Mouse (Mus musculus): ENCODE measurements around the gene Gmnn. TPM values are rescaled to one million over a fixed set of nuclear protein-coding genes. Genes with fewer than 3 reads are reported as not detected.

Gmnn gene
- polyA plus RNA-seq, 1 experiment from 2014 or later, result 84.9 TPM

- Histone ChIP-seq H3K4me2 (ENCODE audit: low read depth, low read length) (no peak overlapping the region), H3K9ac (ENCODE audit: low read length) (no peak overlapping the region), H3K27me3 (ENCODE audit: control insufficient read depth, insufficient read depth, low read length) (no peaks in the 10 kb centered on the region), H3K4me1 (ENCODE audit: control insufficient read depth, insufficient read depth, low read length) (no peaks in the 10 kb centered on the region), H3K36me3 (ENCODE audit: control insufficient read depth, insufficient read depth, low read length) (peaks cover 7% of the 10 kb centered on the region; the same call in 1 of the 2 replicates), H3K9me3 (replicated peaks; ENCODE audit: control insufficient read depth, low read length) (no peaks in the 10 kb centered on the region), H3K4me3 (replicated peaks; ENCODE audit: low read length) (no peak overlapping the region), H3K27ac (ENCODE audit: low read length) (no peak overlapping the region)
- WGBS, result 92% methylated on average over 8 of the region's 8 CpGs
- no peak for ATAC-seq (ENCODE audit: insufficient read depth, low FRiP score)
Observed at GRCm38 (mm10) chr13:24750807-24751206, 10.9 kb downstream of the Gmnn start.

DNA sequence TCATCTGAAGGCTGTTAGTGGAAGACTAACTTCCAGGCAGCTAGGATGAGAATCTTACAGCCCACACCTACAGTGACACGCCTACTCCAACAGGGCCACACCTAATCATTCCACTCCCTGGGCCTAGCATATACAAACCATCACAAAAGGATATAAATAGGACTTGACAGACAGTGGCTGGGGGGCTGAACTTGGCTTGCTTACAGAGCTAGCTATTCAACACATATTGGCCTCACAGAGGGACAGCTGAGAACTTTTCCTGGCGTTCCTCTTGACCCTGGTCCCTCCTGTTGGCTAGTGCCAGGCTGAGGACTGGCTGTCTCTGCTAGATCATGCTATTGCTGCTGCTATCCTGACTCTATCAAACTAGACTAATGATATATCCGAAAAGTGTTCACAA, 13.9 kb downstream of the Gmnn start:
- ATAC-seq (ENCODE audit: insufficient read depth, low FRiP score), result no peak
- Histone ChIP-seq H3K4me2 (ENCODE audit: low read depth, low read length) (no peak overlapping the region), H3K36me3 (ENCODE audit: control insufficient read depth, insufficient read depth, low read length) (no peaks in the 10 kb centered on the region), H3K27ac (ENCODE audit: low read length) (no peak overlapping the region), H3K9me3 (replicated peaks; ENCODE audit: control insufficient read depth, low read length) (no peaks in the 10 kb centered on the region), H3K4me1 (ENCODE audit: control insufficient read depth, insufficient read depth, low read length) (no peaks in the 10 kb centered on the region), H3K27me3 (ENCODE audit: control insufficient read depth, insufficient read depth, low read length) (no peaks in the 10 kb centered on the region), H3K9ac (ENCODE audit: low read length) (no peak overlapping the region), H3K4me3 (replicated peaks; ENCODE audit: low read length) (no peak overlapping the region)
- 68% methylated on average over 3 of the region's 3 CpGs for WGBS

GRCm38 (mm10) chr13:24741028-24741427, 20.7 kb downstream of the Gmnn start, which contains the start of gene Armh2:
Gene Armh2 (plus strand): TSS chr13:24741232.
- Histone ChIP-seq H3K4me2 (ENCODE audit: low read depth, low read length) (no peak within 1 kb of the TSS), H3K27me3 (ENCODE audit: control insufficient read depth, insufficient read depth, low read length) (no peaks in the 10 kb centered on the region), H3K9ac (ENCODE audit: low read length) (no peak within 1 kb of the TSS), H3K36me3 (ENCODE audit: control insufficient read depth, insufficient read depth, low read length) (no peaks in the 10 kb centered on the region), H3K4me1 (ENCODE audit: control insufficient read depth, insufficient read depth, low read length) (no peaks in the 10 kb centered on the region), H3K4me3 (replicated peaks; ENCODE audit: low read length) (no peak within 1 kb of the TSS), H3K27ac (ENCODE audit: low read length) (no peak within 1 kb of the TSS), H3K9me3 (replicated peaks; ENCODE audit: control insufficient read depth, low read length) (no peaks in the 10 kb centered on the region)
- no peak for ATAC-seq (ENCODE audit: insufficient read depth, low FRiP score)
- WGBS, result 85% methylated on average over 10 of the region's 10 CpGs

DNA sequence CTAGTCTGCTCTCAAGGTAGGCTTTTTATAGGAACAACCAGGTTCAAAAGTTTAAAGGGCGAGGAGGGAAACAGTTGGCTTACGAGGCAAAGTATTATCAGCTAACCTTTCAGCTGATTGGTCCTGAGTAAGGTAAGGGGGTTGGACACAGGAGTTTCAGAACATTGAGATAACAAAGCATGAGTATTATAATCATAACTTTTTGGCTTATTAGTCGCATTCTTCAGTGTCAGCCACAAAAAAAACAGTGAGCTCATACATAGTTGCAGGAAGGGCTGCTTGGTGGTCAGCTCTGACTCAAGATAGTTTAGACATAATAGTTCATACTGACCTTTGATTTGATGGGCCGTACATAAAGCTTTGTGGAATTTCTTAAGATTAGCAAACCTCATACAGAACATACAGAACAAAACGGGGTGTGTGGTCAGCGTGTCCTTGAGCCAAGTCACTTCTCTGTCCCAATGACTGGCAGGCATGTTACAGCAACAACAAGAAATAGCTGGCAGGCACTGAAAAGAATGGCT, 26.1 kb downstream of the Gmnn start:
- Histone ChIP-seq H3K4me3 (replicated peaks; ENCODE audit: low read length) (no peak overlapping the region), H3K4me1 (ENCODE audit: control insufficient read depth, insufficient read depth, low read length) (no peaks in the 10 kb centered on the region), H3K9me3 (replicated peaks; ENCODE audit: control insufficient read depth, low read length) (no peaks in the 10 kb centered on the region), H3K9ac (ENCODE audit: low read length) (no peak overlapping the region), H3K27me3 (ENCODE audit: control insufficient read depth, insufficient read depth, low read length) (no peaks in the 10 kb centered on the region), H3K4me2 (ENCODE audit: low read depth, low read length) (no peak overlapping the region), H3K27ac (ENCODE audit: low read length) (no peak overlapping the region), H3K36me3 (ENCODE audit: control insufficient read depth, insufficient read depth, low read length) (no peaks in the 10 kb centered on the region)
- WGBS, result 53% methylated on average over 6 of the region's 6 CpGs
- ATAC-seq (ENCODE audit: insufficient read depth, low FRiP score), result no peak; the same call in 1 of the 2 replicates

GRCm38 (mm10) chr13:24734502-24734901, 27.2 kb downstream of the Gmnn start:
- Histone ChIP-seq H3K4me3 (replicated peaks; ENCODE audit: low read length) (no peak overlapping the region), H3K9ac (ENCODE audit: low read length) (no peak overlapping the region), H3K4me1 (ENCODE audit: control insufficient read depth, insufficient read depth, low read length) (no peaks in the 10 kb centered on the region), H3K4me2 (ENCODE audit: low read depth, low read length) (no peak overlapping the region), H3K36me3 (ENCODE audit: control insufficient read depth, insufficient read depth, low read length) (no peaks in the 10 kb centered on the region), H3K27me3 (ENCODE audit: control insufficient read depth, insufficient read depth, low read length) (no peaks in the 10 kb centered on the region), H3K27ac (ENCODE audit: low read length) (no peak overlapping the region), H3K9me3 (replicated peaks; ENCODE audit: control insufficient read depth, low read length) (no peaks in the 10 kb centered on the region)
- no peak for ATAC-seq (ENCODE audit: insufficient read depth, low FRiP score)
- 86% methylated on average over 5 of the region's 5 CpGs for WGBS

DNA sequence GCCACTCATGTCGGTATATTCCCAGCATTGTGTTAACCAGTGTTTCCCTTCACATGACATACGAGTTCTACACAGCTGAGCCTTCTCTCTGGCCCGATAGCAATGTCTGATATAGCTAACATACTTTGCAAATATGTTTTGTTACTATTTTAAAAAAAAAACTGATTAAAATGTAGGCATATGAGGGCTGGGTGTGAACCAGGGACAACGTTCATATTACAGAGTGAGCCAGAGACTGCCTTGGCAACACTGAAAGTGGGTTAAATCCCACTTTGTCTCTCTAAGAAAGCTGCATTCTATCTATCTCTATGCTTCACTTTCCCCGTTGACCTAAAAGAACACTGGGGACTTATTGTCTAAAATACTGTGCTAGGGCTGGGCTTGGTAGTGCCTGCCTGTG, 32.6 kb downstream of the Gmnn start:
- 85% methylated on average over 5 of the region's 5 CpGs for WGBS
- Histone ChIP-seq H3K9ac (ENCODE audit: low read length) (no peak overlapping the region), H3K4me1 (ENCODE audit: control insufficient read depth, insufficient read depth, low read length) (no peaks in the 10 kb centered on the region), H3K36me3 (ENCODE audit: control insufficient read depth, insufficient read depth, low read length) (no peaks in the 10 kb centered on the region), H3K27ac (ENCODE audit: low read length) (no peak overlapping the region), H3K9me3 (replicated peaks; ENCODE audit: control insufficient read depth, low read length) (no peaks in the 10 kb centered on the region), H3K27me3 (ENCODE audit: control insufficient read depth, insufficient read depth, low read length) (no peaks in the 10 kb centered on the region), H3K4me2 (ENCODE audit: low read depth, low read length) (no peak overlapping the region), H3K4me3 (replicated peaks; ENCODE audit: low read length) (no peak overlapping the region)
- no peak for ATAC-seq (ENCODE audit: insufficient read depth, low FRiP score)

DNA sequence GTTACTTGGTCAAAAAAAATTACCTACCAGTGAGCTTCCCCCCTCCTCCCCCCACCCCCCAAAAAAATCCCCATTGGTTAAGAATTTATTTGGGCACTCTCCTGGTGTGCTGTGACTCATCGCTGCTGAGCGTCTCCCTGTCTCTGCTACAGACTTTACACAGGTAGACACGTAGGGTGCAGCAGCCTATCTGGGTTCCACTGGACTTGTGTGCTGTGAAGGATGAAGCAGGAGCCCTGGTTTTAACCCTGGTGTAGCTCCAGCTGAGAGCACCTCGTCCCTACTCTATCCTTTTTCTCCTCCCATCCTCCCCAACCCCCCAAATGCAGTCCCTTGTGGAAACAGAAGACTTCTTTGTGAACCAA, 37.3 kb downstream of the Gmnn start:
- Histone ChIP-seq H3K27me3 (ENCODE audit: control insufficient read depth, insufficient read depth, low read length) (no peaks in the 10 kb centered on the region), H3K4me1 (ENCODE audit: control insufficient read depth, insufficient read depth, low read length) (no peaks in the 10 kb centered on the region), H3K4me2 (ENCODE audit: low read depth, low read length) (no peak overlapping the region), H3K4me3 (replicated peaks; ENCODE audit: low read length) (no peak overlapping the region), H3K27ac (ENCODE audit: low read length) (no peak overlapping the region), H3K36me3 (ENCODE audit: control insufficient read depth, insufficient read depth, low read length) (no peaks in the 10 kb centered on the region), H3K9ac (ENCODE audit: low read length) (no peak overlapping the region), H3K9me3 (replicated peaks; ENCODE audit: control insufficient read depth, low read length) (no peaks in the 10 kb centered on the region)
- WGBS, result 69% methylated on average over 4 of the region's 4 CpGs
- ATAC-seq (ENCODE audit: insufficient read depth, low FRiP score), result no peak

DNA sequence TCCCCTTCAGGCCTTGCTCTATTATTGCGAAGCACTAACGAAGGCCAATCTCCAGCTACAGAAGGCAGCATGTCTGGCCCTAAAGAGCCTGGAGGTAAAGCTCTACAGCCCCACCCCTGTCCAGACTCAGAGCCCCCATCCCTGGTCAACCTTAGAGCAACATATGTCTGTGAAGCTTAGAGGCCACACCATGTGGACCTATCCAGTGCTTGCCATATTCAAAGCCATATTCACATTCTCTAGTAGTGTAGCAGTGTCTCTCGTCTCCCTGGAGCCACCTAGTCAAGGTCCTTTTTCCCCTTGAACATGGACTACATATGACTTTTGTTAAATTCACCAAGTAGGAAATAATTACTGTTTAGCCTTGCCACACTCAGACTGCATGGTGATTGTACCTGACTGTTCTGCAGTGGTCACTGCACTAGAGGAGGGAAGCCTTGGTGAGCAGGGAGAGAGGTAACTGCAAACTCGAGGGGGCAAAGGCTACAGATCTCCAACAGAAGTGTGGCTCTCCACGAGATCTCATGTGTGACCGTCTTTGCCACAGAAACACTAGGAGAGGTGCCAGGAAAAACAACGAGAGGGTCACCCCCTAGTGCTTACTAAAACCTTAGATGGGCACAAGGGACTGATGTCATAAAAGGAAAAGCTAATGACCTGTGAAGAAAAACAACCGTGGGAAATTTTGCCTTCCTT, 37.9 kb downstream of the Gmnn start:
- WGBS, result 69% methylated on average over 8 of the region's 8 CpGs
- Histone ChIP-seq H3K27me3 (ENCODE audit: control insufficient read depth, insufficient read depth, low read length) (no peaks in the 10 kb centered on the region), H3K4me2 (ENCODE audit: low read depth, low read length) (no peak overlapping the region), H3K4me1 (ENCODE audit: control insufficient read depth, insufficient read depth, low read length) (no peaks in the 10 kb centered on the region), H3K36me3 (ENCODE audit: control insufficient read depth, insufficient read depth, low read length) (no peaks in the 10 kb centered on the region), H3K4me3 (replicated peaks; ENCODE audit: low read length) (no peak overlapping the region), H3K27ac (ENCODE audit: low read length) (no peak overlapping the region), H3K9ac (ENCODE audit: low read length) (no peak overlapping the region), H3K9me3 (replicated peaks; ENCODE audit: control insufficient read depth, low read length) (no peaks in the 10 kb centered on the region)
- no peak for ATAC-seq (ENCODE audit: insufficient read depth, low FRiP score)

DNA sequence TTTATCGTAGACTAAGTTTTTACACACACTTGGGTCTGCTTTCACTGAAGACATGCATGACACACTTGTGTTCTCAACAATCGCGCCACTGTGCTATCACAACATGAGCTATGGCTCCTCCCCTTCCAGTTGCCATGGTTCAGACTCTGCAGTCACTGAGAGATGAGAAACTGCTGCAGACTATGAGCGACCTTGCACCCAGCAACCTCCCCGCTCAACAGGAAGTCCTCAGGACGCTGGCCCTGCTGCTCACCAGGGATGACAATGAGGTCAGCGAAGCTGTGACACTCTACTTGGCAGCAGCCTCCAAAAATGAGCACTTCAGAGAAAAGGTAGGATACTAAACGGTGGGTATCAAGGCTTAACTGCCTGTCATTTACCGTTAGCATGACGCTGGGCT, 40.2 kb downstream of the Gmnn start:
- H3K9ac ChIP-seq (ENCODE audit: low read length), result no peak overlapping the region
- no peak overlapping the region for H3K27ac ChIP-seq (ENCODE audit: low read length)
- H3K27me3 ChIP-seq (ENCODE audit: control insufficient read depth, insufficient read depth, low read length), result no peaks in the 10 kb centered on the region
- H3K36me3 ChIP-seq (ENCODE audit: control insufficient read depth, insufficient read depth, low read length), result no peaks in the 10 kb centered on the region
- H3K4me2 ChIP-seq (ENCODE audit: low read depth, low read length), result no peak overlapping the region
- H3K4me1 ChIP-seq (ENCODE audit: control insufficient read depth, insufficient read depth, low read length), result no peaks in the 10 kb centered on the region
- ATAC-seq (ENCODE audit: insufficient read depth, low FRiP score), result no peak
- H3K9me3 ChIP-seq (replicated peaks; ENCODE audit: control insufficient read depth, low read length), result no peaks in the 10 kb centered on the region
- no peak overlapping the region for H3K4me3 ChIP-seq (replicated peaks; ENCODE audit: low read length)
- 73% methylated on average over 10 of the region's 10 CpGs for WGBS
